Mouse (Mus musculus) embryo, embryonic 11 days (tissue): ENCODE results near the gene Tspan13.
A peak's percentile ranks its signal among the peaks of the same experiment; 100 is the strongest.

Experiments used
- DNase-seq: peaks from one replicate; pipeline ENCODE4 v3.0.0-alpha.2; 2015

Gene Tspan13

DNA sequence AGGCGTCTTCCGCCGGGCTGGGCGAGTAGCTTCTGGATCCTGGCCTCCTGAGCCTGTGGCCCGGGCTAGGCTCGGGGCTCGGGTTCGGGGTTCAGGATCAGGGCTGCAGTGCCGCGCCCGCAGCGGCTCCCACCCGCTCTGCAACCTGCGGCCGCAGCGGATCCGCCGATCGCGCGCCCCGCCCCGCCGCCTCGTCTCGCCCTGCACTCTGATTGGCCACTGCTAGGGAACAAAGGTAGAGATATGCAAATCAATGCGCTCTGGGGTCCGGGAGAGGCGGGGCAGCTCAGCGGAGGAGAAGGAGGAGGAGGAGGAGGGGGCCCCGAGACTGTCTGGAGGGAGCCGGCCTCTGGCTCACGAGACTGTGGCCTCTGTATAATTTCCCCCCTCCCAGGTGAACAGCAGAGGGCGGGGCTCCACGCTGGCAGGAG, at the start of gene Tspan13:
Tspan13 (minus strand) TSS at position 153 of the 431 bp plus-strand sequence.
- peak; percentile 93 for DNase-seq

DNA sequence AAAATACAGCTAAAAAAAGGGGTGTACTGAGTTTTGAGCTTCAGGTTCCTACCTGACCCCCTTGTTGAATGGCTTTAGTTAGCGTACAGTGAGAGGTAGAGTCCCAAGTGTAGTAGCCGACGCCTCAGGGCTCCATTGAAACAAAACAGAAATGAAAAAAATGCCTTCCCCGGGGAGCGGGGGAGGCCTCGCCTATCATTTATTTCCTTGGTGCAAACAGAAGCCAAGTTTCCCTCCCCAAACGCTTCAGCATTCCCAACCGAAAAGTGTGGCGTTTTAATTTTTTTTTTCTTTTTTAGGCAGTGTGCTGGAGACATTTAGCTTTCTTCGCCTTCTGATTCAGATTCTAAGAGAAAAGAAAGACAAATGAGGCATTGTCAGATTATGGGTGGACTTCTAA, 49.7 kb upstream of the Tspan13 start:
- DNase-seq: no peak

DNA sequence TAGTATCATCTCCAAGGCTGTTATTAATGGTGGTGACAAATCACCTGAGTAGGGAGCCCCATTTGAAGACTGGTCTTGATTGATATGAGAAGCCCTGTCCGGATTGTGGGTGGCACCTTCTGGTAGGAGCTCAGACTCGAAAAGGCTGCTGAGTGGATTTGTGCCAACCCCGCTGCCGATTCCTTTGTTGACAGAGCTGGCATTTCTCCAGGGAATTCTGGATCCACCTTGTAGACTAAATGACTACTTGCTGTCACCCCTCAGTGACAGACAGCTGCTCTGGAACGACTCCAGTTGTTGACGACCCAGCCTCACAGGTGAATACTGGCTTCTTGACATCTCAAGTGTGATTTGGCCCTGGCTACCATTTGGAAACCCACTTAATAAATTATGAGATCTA, 46.9 kb upstream of the Tspan13 start:
- no peak for DNase-seq

DNA sequence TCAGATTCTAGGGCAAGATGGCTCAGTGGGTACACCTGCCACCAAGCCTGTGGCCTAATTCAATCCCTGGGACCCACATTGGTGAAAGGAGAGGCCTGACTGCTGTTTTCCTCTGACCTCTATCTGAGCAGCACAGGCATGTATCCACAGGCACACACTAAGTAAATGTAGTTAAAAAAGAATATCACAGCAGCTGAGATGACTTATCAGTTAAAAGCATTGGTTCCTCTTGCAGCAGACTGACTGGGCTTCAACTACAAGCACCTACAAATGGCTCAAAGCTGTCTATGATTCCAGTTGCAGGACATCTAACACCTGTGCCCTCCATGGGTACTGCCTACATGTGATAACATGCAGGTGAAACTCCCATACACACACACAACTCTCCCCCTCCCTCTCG, 46.5 kb upstream of the Tspan13 start:
- no peak for DNase-seq

DNA sequence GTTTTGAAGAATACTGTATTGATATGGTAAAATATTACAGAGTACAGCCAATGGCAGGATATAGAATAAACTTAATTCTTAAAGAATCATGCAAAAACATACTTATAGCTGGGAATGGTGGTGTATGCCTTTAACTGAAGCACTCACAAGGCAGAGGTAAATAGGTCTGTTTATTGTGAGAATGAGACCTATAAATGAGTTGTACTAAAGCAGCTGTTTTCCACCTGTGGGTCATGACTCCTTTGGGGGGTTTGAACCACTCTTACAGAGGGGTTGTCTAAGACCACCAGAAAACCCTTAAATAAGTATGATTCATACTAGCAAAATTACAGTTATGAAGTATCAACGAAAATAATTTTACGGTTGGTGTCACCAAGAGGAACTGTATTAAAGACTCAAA, 43.1 kb upstream of the Tspan13 start:
- DNase-seq: no peak

DNA sequence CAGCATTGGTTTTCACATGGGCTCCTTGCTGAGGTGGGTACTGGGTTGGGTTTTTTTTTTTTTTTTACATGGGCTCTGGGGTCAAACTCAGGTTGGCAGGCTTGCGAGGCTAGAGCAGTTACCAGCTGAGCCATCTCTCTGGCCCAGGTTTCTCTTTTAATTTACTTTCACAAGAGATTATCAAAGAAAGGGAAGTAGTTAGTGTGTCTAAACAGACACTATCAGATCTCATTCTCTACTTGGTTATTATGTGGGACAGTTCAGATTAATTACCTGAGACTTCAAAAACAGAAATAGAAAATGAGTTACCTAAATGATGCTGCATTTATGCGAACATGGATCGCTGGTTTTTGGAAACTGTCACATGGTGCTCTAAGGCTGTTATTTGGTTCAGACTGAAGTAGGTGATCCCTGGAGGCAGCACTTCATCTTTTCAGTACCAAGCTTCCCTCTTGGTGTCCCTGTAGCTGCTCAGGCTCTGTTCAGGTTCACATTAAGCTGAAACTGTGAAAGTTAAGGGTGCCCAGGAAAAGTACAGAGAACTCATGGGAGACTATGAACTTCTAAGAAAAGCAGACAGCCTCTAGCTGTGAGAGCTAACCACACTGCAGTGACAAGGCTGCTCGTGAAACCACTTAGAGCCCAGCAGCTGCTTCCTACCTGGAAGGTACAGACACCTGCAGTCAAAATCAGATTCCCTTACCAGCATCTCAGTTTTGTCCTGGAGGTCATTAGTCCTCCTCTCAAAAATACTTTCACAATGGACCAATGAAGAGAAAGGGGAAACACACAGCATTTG, 36.0 kb upstream of the Tspan13 start:
- no peak for DNase-seq

DNA sequence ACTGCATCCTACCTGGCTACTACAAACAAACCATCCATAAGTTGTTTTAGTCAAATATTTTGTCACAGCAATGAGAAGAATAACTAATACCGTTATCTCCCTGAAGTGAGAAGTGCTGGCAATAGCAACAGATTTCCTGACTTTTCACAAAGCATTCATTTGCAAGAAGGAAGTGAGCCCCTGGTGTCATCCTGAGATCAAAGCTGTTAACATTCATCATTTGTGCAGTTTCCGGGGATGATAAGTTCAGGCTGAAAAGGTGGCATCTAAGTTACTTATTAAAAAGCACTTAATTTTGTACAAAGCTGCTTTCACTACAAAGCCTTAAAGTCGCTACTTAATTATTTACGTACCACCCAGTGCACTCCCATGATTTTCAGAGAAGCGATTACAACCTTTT, 30.6 kb upstream of the Tspan13 start:
- DNase-seq: peak; percentile 5

DNA sequence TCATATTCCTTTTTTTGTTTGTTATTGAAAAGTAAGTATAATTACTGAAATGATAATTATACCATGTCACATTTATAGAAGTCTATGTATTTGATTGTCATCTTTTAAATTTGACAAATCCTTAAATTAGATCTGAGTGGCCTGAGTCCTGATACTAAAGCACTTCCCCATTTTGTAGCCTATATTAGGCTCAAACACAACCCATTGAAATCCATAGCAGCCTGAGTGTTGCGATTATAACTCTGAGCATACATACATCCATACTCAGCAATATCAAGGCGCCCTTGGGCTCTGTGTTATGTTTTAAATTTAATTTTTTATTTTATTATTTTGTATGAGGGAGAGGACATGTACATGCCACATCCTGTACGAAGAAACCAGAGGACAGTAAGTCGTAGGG, 27.9 kb upstream of the Tspan13 start:
- no peak for DNase-seq

DNA sequence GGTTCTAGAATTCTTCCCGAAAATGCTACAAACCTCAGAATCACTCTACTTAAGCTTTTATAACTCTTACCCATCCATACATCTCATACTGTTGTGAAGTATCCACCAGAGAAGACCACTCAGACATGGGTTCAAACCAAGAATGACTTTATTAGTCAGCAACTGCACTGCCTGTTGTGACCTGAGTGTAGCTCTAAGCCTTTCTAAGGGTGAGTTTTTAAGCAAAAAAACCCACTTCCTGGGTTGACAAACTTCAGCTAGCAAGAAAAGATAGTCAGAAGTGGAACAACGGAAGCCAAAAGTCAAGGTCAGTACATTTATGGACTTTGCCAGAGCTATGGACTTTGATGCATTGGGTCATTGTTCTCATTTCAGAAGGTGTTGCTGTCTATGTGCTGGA, 25.2 kb upstream of the Tspan13 start:
- no peak for DNase-seq

DNA sequence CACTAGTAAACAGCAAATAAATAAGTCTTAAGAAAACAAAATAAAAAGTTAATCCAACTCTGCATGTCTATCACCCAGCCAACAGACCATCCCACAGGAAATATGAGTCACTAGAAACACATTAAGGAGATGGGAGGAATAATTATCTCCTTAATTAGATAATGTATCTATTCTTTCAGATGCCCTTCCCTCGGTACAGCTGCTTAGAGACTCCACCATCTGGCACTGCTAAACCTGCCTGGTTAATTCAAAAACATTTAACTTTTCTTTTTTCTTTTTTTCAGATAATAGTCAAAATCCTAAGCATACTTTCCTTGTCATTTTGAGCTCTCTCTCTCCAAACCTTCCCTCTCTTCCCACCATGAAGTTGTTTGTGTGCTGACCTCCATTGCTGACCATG, 23.6 kb upstream of the Tspan13 start:
- no peak for DNase-seq

DNA sequence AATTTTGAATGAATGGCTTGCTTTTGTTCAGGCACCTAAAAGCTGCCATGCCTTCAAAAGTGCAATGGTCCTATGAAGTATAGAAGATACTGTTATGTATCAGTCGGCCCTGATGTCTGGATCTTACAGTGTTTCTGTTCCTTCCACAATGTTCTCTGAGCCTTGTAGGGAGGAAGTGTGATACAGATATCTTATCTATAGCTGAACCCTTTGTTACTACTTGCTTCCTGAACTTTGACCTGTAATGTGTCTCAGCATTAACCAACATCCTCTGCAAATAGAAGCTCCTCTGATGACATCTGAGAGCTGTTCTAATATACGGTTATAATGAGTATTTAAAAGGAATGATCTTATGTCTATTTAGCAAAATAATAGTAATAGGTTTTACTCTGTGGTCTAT, 15.4 kb upstream of the Tspan13 start:
- DNase-seq: no peak

DNA sequence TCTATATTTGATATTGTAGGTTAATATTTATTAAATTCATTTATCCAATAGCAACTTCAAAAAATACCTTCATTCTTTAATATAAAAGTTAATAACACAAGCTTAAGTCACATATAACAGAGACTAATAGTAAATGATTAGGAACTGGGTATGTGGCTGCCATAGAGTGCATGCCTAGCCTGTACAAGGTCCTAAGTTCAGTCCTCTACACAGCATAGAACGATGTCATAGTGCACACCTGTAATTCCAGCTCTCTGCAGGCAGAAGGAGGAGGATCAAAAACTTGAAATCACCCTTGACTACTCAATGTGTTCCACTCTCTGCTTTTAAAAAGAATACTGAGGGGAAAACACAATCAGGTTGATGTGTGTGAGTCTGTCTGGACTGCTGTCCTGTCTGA, 8.0 kb upstream of the Tspan13 start:
- no peak for DNase-seq

DNA sequence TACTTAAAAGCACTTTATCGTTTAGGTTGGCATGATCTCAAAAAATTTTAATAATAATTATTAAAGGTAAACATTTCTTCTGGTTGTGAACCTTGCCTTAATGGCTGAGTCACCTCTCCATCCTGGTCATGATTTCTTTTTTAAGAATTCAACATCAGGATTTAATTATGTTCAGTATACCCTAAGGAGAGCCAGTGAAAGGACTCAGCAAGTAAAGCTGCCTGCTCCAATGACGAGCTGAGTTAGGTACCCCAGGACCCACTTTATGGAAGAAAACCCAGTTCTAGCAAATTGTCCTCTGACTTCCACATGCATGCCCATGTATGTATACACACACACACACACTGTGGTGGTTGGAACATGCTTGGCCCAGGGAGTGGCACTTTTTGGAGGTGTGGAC, 5.3 kb upstream of the Tspan13 start:
- no peak for DNase-seq

DNA sequence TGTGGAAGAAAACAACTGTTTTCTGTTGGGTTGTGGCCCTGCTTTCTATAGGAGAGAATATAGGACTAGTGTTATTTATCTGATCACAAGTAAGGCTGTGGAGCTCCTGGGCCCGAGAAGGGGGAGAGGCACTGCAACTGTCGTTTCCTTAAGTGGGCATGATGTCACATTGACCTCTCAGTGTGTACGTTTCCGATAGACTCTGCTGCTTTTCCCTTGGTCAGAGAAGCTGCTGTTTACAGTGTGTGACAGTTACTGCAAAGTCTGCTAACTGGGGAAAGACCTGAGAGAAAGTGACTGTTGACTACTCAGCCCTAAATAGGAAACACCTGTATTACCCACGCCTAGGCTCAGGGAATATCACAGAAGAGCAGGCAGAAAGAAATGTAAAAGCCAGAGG, 3.9 kb upstream of the Tspan13 start:
- no peak for DNase-seq

DNA sequence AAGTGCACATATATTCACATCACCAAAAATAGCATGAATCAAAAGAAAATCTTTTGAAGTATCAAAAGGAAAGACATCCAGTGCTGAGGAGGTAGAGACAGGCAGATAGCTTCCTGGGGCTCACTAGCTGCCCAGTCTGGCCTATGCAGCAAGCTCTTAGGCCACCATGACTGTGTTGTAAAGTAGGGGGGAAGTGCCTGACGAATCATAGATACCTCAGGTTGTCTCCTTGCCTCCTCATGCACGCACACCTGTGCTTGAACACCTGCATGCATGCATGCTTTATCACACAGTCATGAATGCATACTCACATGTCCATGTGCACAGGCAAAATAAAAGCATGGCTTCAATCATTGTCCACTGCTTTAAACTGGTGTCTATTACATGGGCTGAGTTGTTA, 2.4 kb upstream of the Tspan13 start:
- no peak for DNase-seq

DNA sequence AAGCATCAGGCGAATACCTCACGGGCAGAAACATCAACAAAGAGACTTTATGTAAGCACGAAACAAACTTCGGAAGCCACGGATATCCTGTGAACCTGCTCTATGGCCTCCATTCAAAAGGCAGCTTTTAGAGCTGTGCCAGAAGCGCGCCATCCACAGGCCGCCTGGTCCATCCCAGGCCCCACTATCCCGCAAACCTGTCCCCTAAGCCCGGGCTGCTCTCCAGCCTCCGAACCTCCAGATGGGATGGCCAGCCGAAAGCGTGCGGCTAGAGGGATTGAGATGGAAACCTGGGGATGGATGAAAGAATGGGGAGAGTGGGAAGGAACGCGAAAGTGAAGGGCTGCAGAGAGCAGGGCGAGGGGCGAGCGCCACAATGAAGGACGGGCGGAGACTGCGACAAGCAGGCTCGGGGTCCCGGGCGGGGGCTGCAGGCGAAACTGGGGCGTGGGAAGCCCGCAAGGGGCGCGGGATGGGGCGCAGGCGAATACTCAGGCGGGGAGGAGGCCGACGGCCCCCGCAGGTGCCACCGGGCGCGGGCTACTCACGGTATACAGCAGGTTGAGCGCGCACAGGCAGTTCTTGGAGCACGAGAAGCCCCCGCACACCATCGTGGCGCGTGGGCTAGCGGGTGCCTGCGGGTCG, 475 bp downstream of the Tspan13 start:
- DNase-seq: peak; percentile 73

DNA sequence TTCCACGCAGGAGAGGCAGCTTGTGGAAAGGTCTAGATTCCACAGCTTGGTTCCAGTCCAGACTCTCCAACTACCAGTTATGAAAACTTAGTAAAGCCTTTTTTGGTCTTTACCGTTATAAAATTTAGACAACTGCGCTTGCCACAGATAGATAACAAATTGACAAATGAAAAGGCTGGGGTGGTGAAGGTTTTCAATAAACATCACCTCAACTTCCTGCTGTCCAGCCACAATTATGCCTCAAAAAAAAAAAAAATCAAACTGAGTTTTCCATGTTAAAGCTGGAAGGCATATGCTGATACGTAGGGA, 1.1 kb downstream of the Tspan13 start:
- DNase-seq: no peak

DNA sequence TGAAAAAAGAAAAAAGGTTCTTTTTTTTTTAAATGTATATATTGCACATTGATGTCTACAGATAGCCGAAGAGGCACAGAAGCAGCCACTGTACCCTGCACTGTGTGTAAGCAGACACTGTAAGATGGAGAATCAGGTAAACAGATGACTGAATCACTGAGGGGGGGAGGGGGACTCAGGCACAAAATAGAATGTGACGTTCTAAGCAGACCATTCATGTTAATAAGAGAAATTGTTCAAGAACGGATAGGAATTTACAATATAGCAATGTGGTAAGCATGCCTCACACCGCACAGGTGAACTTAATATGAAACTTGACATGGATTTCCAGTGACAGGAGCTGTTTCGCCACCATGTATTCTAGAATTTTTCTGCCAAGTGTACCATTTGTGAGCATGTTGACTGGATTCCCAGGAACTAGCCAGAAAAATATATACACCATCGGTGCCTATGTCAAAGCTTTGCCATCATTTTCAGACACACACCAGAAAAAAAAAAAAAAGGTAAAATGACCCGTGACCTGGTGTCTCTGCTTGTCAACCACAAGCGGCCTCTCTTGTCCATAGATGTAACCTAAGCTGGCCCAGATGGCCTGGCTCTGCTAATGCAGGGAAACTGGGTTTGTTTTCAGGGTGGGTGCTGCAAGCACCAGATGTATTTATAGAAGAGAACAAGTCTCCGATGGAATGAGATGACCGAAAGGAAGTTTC, 1.6 kb downstream of the Tspan13 start:
- DNase-seq: peak; percentile 47

DNA sequence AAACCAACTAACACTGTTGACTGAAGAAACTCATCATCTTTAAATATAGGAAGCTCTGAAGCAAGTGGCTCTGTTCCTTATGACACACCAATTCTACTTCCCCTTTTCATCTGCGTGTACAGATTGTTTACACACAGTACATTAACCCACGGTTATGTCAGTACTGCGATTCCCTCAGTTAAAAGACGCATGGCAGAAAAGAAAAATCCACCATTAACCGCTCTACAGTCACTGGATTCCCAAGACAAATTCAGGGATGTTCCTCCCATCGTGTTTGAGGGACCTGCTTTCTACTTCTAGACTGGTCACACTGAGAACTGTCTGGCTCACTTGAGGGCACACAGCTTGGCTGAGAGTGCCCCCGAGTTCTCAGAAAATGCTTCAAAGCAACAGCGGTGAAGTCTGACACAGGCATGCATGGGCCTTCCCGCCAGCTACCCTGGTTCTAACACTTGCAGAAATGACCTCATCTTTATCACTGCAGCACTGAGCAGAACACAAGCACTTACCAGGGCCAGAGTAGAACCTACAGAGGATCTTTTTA, 2.7 kb downstream of the Tspan13 start:
- no peak for DNase-seq

DNA sequence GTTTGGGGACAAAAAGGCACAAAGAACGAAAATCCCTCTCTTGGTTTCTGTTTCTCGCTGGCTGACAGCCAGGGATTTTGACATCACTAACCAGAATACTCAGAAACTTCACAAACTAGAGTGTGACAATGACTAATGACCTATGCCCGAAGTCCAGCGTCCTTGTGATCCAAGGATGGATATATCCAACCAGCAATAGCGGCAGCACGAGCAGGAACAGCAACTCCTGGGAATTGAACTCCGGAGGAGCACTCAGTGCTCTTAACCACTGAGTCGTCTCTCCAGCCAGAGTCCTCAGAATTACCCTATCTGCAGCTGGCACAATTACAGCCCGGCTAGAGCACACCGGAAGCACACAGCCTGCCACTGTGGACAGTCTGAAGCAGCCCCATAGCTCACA, 5.5 kb downstream of the Tspan13 start:
- no peak for DNase-seq

DNA sequence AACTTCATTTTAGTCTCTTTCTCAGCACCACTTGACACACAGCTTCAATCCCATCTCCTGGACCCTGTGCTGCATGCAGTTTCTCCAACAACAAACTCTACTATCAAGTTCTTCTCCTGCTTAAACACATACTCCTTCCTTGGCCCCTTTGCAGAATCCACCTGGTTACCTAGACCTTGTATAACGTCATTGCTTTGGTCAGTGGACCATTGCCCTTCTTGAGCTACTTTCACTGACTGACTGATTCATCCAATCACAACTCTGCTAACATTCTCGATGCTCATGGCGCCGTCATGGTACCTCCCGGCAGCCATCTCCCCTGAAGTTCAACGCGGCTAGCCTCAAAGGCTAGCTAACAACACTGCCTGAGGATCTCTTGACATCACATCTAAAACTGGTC, 6.2 kb downstream of the Tspan13 start:
- DNase-seq: no peak

DNA sequence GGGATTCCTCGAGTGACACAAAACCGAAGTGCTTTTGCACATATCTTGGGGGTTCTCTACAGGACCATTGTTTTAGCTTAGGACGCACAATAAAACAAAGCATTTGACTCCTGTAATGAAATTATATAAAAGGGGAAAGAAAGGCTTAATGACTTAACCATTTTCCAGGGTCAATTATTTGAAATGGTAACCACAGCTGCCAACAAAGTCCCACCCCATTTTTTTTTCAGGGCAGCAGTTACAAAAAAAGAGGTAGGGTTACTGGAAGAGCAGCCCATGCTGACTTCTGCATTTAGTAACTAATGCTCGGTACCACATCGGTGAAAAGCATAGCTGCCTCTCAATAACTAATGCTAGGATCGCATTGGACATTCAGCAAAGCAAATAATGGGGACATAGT, 6.8 kb downstream of the Tspan13 start:
- DNase-seq: no peak

DNA sequence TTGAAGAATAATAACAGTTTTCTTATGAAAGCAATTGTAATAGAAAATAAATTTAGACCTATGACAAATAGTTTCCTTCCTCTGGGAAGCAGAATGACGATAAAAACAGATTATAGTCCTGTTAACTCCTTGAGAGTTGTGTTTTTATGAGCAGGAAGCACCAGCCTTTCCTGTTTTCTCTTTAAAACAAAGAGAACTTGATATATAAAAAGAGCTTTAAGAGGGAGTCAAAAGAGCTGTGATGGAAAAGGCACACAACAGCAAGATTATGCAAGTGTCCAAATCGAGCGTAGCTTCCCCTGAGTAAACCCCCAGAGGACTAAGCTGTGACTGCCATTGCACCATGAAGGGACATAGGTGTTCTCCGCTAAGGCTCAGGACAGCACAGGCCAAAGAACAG, 9.9 kb downstream of the Tspan13 start:
- DNase-seq: no peak
